Mouse (Mus musculus): ENCODE measurements at regions not wholly inside any gene's neighbourhood (a gene's known extent, or its start where the extent isn't known, plus 50 kb on each side); places are given as distances from the start of the nearest gene placed in this dataset.
A peak's percentile ranks its signal among the peaks of the same experiment; 100 is the strongest.

DNA sequence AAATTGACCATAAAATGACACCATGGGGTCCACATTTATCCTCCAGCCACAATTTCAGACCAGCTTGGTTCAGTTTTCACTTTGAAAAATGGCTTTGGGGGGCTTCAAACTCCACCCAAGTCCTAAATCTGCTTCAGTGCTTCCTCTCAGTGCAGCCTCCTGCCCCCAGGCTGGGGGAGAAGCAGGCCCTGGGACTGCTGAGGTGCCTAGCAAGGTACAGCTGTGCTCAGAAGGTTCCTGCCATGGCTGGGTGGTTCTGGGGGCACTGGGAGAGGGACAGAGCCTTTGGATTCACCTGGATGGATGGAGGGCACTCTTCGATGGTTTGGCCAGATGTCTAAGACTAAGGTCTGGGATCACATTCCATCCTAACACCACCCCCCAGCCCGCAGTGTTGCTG, 107.7 kb upstream of the Pja1 start:
- intact Hi-C loops (cut with DNase I) = no loop called here

DNA sequence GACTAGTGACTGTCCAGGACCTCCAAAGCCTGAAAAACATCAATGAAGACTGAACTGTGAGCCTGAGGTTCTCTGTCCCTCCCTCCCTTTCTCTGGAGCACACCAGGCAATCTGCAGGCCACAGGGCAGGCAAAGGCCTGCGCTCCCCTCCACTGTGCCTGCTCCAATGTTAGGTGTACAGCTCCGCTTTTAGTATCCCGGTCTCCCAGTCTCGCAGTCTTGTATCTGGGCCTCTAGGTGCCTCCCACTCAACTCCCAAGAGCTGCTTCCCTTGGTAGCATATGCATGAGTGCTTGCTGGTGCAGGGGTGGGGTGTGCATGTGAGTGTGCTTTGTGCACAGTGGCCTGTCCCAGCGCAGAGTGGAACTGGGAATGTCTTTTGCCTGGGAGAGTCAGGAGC, 104.0 kb upstream of the Pja1 start:
- no peak overlapping the region for H3K9ac ChIP-seq (ENCODE audit: low read depth, low read length)
- no peak for TF ChIP-seq EP300 (IDR thresholded peaks at IDR 0.05; ENCODE audit: insufficient read depth, low read depth, low read length)
- no peak; the same call in 1 of the 2 replicates for TF ChIP-seq CTCF (IDR thresholded peaks at IDR 0.05)
- no peak for TF ChIP-seq POLR2A (IDR thresholded peaks at IDR 0.05; ENCODE audit: insufficient read depth, low read depth, low read length)
- intact Hi-C loops (cut with DNase I) = no loop called here
- WGBS = 51% methylated on average over 5 of the region's 5 CpGs
- H3K27me3 ChIP-seq (ENCODE audit: control insufficient read depth, insufficient read depth, low read length) = no peaks in the 10 kb centered on the region
- no peaks in the 10 kb centered on the region for H3K4me1 ChIP-seq (ENCODE audit: control insufficient read depth, insufficient read depth, low read length)
- DNase-seq = no peak
- no peak overlapping the region for H3K27ac ChIP-seq
- no peaks in the 10 kb centered on the region for H3K79me2 ChIP-seq (replicated peaks; ENCODE audit: control insufficient read depth, insufficient read depth, low read length)
- H3K4me3 ChIP-seq = no peak overlapping the region
- H3K36me3 ChIP-seq (ENCODE audit: control insufficient read depth, insufficient read depth, low read length) = no peaks in the 10 kb centered on the region

More for the DNA sequence above, 107.7 kb upstream of the Pja1 start:
- no peaks in the 10 kb centered on the region for H3K79me2 ChIP-seq (replicated peaks; ENCODE audit: control insufficient read depth, insufficient read depth, low read length)
- TF ChIP-seq CTCF (IDR thresholded peaks at IDR 0.05) (no peak), POLR2A (IDR thresholded peaks at IDR 0.05; ENCODE audit: insufficient read depth, low read depth, low read length) (no peak), EP300 (IDR thresholded peaks at IDR 0.05; ENCODE audit: insufficient read depth, low read depth, low read length) (no peak)
- H3K4me1 ChIP-seq (ENCODE audit: control insufficient read depth, insufficient read depth, low read length) = no peaks in the 10 kb centered on the region
- H3K36me3 ChIP-seq (ENCODE audit: control insufficient read depth, insufficient read depth, low read length) = no peaks in the 10 kb centered on the region
- DNase-seq = no peak
- 87% methylated on average over 2 of the region's 2 CpGs for WGBS
- no peaks in the 10 kb centered on the region for H3K27me3 ChIP-seq (ENCODE audit: control insufficient read depth, insufficient read depth, low read length)
- H3K4me3 ChIP-seq = no peak overlapping the region
- H3K9ac ChIP-seq (ENCODE audit: low read depth, low read length) = no peak overlapping the region
- H3K27ac ChIP-seq = no peak overlapping the region

- H3K27me3 ChIP-seq (ENCODE audit: control insufficient read depth, insufficient read depth, low read length) = no peaks in the 10 kb centered on the region
- H3K4me3 ChIP-seq = peak overlapping the region; percentile 29
- H3K4me1 ChIP-seq (ENCODE audit: control insufficient read depth, insufficient read depth, low read length) = no peaks in the 10 kb centered on the region
- H3K36me3 ChIP-seq (ENCODE audit: control insufficient read depth, insufficient read depth, low read length) = no peaks in the 10 kb centered on the region
- 33% methylated on average over 17 of the region's 18 CpGs for WGBS
- no peak overlapping the region for H3K27ac ChIP-seq
- no peak for TF ChIP-seq POLR2A (IDR thresholded peaks at IDR 0.05; ENCODE audit: insufficient read depth, low read depth, low read length)
- TF ChIP-seq CTCF (IDR thresholded peaks at IDR 0.05) = peak; percentile 65
- no peak for TF ChIP-seq EP300 (IDR thresholded peaks at IDR 0.05; ENCODE audit: insufficient read depth, low read depth, low read length)
- peak; percentile 38 to 69 for DNase-seq
- intact Hi-C loops (cut with DNase I) = loop anchor here (1.0 kb wide), 3 partner anchors 171 to 444 kb away; no protein-coding TSS in a partner anchor
- H3K79me2 ChIP-seq (replicated peaks; ENCODE audit: control insufficient read depth, insufficient read depth, low read length) = no peaks in the 10 kb centered on the region
- no peak overlapping the region for H3K9ac ChIP-seq (ENCODE audit: low read depth, low read length)
Observed at GRCm38 (mm10) chrX:99574441-99575103, 103.5 kb upstream of the Pja1 start.

DNA sequence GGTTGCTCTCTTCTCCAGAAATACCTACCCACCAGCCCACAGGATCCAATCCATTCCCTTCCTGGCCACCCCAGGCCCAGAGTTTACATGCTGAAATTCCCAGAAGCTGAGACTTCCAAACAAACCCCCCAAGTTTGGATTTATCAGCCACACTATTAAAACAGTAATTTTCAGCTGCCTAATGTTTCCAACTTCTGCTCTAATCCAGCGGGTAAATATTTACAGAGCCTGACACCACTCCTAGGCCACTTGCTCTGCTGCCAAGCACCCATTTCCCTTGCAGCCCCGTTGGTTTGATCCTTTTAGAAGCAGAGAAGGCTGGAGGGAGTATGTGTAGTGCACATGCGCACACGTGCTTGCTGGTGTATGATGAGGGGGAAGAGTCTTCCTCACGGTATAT, 99.1 kb upstream of the Pja1 start:
- no peak overlapping the region for H3K9ac ChIP-seq (ENCODE audit: low read depth, low read length)
- no peaks in the 10 kb centered on the region for H3K36me3 ChIP-seq (ENCODE audit: control insufficient read depth, insufficient read depth, low read length)
- WGBS = 75% methylated on average over 5 of the region's 5 CpGs
- 0 out of 2 replicates have a peak, but pooled peaks cover 2% of the 10 kb centered on the region for H3K27me3 ChIP-seq (ENCODE audit: control insufficient read depth, insufficient read depth, low read length)
- H3K27ac ChIP-seq = no peak overlapping the region
- no peaks in the 10 kb centered on the region; the same call in 1 of the 2 replicates for H3K4me1 ChIP-seq (ENCODE audit: control insufficient read depth, insufficient read depth, low read length)
- no peak overlapping the region for H3K4me3 ChIP-seq
- no peak for DNase-seq
- intact Hi-C loops (cut with DNase I) = no loop called here
- TF ChIP-seq EP300 (IDR thresholded peaks at IDR 0.05; ENCODE audit: insufficient read depth, low read depth, low read length) (no peak), POLR2A (IDR thresholded peaks at IDR 0.05; ENCODE audit: insufficient read depth, low read depth, low read length) (no peak), CTCF (IDR thresholded peaks at IDR 0.05) (no peak)
- H3K79me2 ChIP-seq (replicated peaks; ENCODE audit: control insufficient read depth, insufficient read depth, low read length) = no peaks in the 10 kb centered on the region

GRCm38 (mm10) chrX:99568244-99568643, 97.2 kb upstream of the Pja1 start:
- WGBS = 44% methylated on average over 9 of the region's 10 CpGs
- DNase-seq = no peak
- Histone ChIP-seq H3K4me3 (no peak overlapping the region), H3K36me3 (ENCODE audit: control insufficient read depth, insufficient read depth, low read length) (no peaks in the 10 kb centered on the region), H3K79me2 (replicated peaks; ENCODE audit: control insufficient read depth, insufficient read depth, low read length) (no peaks in the 10 kb centered on the region), H3K9ac (ENCODE audit: low read depth, low read length) (no peak overlapping the region), H3K27me3 (ENCODE audit: control insufficient read depth, insufficient read depth, low read length) (0 out of 2 replicates have a peak, but pooled peaks cover 2% of the 10 kb centered on the region), H3K27ac (no peak overlapping the region), H3K4me1 (ENCODE audit: control insufficient read depth, insufficient read depth, low read length) (no peaks in the 10 kb centered on the region; the same call in 1 of the 2 replicates)
- intact Hi-C loops (cut with DNase I) = no loop called here
- TF ChIP-seq CTCF (IDR thresholded peaks at IDR 0.05) (no peak), POLR2A (IDR thresholded peaks at IDR 0.05; ENCODE audit: insufficient read depth, low read depth, low read length) (no peak), EP300 (IDR thresholded peaks at IDR 0.05; ENCODE audit: insufficient read depth, low read depth, low read length) (no peak)

DNA sequence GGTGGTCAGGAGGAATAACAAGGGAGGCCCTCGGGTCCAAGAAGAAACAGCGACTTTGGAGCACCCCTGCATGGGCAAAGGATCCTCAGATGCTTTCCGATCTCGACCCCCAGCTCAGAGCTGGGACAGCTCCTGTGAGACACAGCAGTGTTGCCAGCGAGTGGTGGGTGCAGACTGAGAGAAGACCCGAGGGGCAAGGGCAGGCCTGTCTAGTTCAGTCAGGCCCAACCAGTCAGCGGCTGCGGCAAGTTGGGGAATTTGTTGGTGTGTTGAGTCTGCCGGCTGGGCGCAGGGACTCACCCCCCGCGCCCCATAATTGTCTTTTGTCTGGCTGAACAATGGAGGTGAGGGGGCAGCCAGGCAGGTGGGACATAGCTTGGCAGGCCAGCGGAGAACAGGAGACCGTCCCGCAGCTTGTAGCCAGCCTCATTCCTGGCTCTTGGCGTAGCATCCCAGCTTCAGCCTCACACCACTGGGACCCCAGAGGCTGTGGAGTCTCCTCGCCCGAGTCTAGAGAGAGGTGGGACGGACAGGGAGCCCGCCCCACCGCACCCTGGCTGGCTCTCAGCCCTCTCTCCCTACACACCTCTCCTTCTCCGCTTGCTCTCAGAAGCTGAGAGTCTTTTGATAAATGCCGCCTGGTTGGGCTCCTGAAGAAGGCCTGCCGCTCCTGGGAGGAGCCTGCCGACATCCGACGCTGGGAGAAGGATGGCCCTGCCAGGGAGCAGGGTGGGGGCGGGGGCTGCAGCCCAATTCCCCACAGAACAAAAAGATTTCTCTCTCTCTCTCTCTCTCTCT, 96.5 kb upstream of the Pja1 start:
- Histone ChIP-seq H3K79me2 (replicated peaks; ENCODE audit: control insufficient read depth, insufficient read depth, low read length) (no peaks in the 10 kb centered on the region), H3K27ac (no peak overlapping the region), H3K27me3 (ENCODE audit: control insufficient read depth, insufficient read depth, low read length) (0 out of 2 replicates have a peak, but pooled peaks cover 2% of the 10 kb centered on the region), H3K4me3 (no peak overlapping the region), H3K4me1 (ENCODE audit: control insufficient read depth, insufficient read depth, low read length) (no peaks in the 10 kb centered on the region; the same call in 1 of the 2 replicates), H3K9ac (ENCODE audit: low read depth, low read length) (no peak overlapping the region), H3K36me3 (ENCODE audit: control insufficient read depth, insufficient read depth, low read length) (no peaks in the 10 kb centered on the region)
- 40% methylated on average over 27 of the region's 28 CpGs for WGBS
- intact Hi-C loops (cut with DNase I) = no loop called here
- no peak for TF ChIP-seq POLR2A (IDR thresholded peaks at IDR 0.05; ENCODE audit: insufficient read depth, low read depth, low read length)
- no peak for TF ChIP-seq CTCF (IDR thresholded peaks at IDR 0.05)
- no peak for TF ChIP-seq EP300 (IDR thresholded peaks at IDR 0.05; ENCODE audit: insufficient read depth, low read depth, low read length)
- DNase-seq = no peak

All from heart, adult 2 months (tissue).